In the genomic region with DNA sequence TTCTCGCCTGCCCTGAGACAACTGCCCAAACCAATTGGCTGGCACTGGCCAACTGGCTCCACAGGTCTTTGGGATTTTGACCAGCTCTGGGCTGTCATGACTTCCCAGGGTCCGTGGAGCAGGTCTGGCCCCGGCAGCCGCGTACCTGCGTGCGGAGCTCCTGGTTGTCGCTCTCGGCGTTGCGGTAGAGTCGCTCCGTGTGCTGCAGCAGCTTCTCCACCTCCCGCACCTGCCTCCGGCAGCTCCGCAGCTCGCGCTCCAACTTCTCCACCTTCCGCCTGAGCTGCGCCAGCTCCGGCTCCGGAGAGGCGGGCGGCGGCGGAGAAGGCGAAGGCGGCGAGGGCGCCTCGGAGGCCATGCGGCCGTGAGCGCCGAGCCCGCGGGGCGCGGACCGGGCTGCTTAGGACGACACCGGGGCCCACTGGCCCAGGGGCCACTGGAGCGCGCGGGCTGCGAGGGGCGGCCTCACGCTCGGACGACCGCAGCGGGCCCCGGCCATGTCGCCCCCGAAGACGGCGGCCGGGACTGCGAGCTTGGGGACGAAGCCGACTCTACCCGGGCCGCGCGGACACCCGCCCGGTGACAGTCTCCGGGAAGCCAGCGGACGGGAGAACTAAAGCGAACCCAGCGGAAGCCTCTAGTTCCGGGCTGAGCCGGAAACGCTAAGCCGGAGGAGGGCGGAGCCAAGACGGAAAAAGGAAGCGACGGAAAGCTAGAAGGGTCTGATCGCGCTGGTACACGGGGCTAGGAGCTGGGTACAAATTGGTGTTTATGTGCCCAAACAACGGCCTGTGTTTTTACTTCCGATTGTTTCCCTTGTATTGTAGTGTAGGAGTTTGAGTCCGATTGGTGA, we compare ENCODE assay signal across 8 mouse cellular contexts. TPM values are rescaled to one million over a fixed set of nuclear protein-coding genes. Genes with fewer than 3 reads are reported as not detected.
A peak's percentile ranks its signal among the peaks of the same experiment; 100 is the strongest.
DNase-seq lines count a peak whose midpoint lies in the region; ATAC-seq lines count a peak whose summit lies in the region.

A gene (minus strand): TSS at position 652 of the 853 bp plus-strand sequence.

- intact Hi-C loops in gastrocnemius, postnatal 14 days (cut with DNase I; ENCODE audit: low total_unique reads), result no loop called here
- intact Hi-C loops in left cerebral cortex, postnatal 10 days (cut with DNase I), result no loop called here

- DNase-seq in adrenal gland, adult (ENCODE audit: inconsistent age in 2 of 2, low spot score in 1 of 2), result peak; percentile 92 to 98
- peak; percentile 97 for DNase-seq in embryo, embryonic 10.5 days (ENCODE audit: low spot score)
- peak; percentile 92 for DNase-seq in gastrocnemius, postnatal 14 days
- peak; percentile 86 to 94 for DNase-seq in left cerebral cortex, postnatal 10 days (ENCODE audit: extremely low spot score in 1 of 2, low spot score in 2 of 2)
- DNase-seq in right cerebral cortex, postnatal 25 days, result peak; percentile 93
- peak; percentile 83 to 91 for DNase-seq in urinary bladder, postnatal 4 days (ENCODE audit: low spot score in 2 of 2)

- peak; percentile 92 for ATAC-seq in inflammation-experienced regulatory T-cells, adult 6 months
- ATAC-seq in megakaryocyte-erythroid progenitor cell, adult 5-6 weeks (replicated peaks; ENCODE audit: low FRiP score, low TSS enrichment, poor library complexity, severe bottlenecking), result peak; percentile 90

RNA-seq across cellular contexts. Expression of the gene that starts here (rescaled TPM):
- total RNA-seq in gastrocnemius, postnatal 14 days (2021), result 10 to 100 TPM; 15.6 TPM
- 10 to 100 TPM; 11.3 to 13.2 (median 11.9) TPM for polyA plus RNA-seq in inflammation-experienced regulatory T-cells, adult 6 months (2017; shearing (Covaris generic))
- 10 to 100 TPM; 39.0 to 39.9 TPM for total RNA-seq in left cerebral cortex, postnatal 10 days (2021)
- 53.1 and 58.0 TPM in 2 replicates for total RNA-seq in megakaryocyte-erythroid progenitor cell, adult 5-6 weeks (2014; fragmentation: Nextera tagmentation)
- total RNA-seq in megakaryocyte-erythroid progenitor cell, adult 5-6 weeks (2017), result 69.0 and 72.8 TPM in 2 replicates

Comparison
In these comparisons a context has a peak if more than half of its experiments do, and no peak if none do; other contexts are left out.
1. Peak in every context shown above with its lines: DNase-seq and ATAC-seq.